Mouse (Mus musculus) lung, postnatal 0 days (tissue): ENCODE measurements around the gene Ankrd28.

Experiments used
- CTCF ChIP-seq: IDR thresholded peaks from 2 replicates; pipeline ENCODE4 v1.5.1; 2016; ENCODE audit warnings: antibody characterized with exemption, mild to moderate bottlenecking
- EP300 ChIP-seq: IDR thresholded peaks from 2 replicates; pipeline ENCODE4 v1.6.1; 2016; ENCODE audit warnings: antibody characterized with exemption, mild to moderate bottlenecking, control low read depth

DNA sequence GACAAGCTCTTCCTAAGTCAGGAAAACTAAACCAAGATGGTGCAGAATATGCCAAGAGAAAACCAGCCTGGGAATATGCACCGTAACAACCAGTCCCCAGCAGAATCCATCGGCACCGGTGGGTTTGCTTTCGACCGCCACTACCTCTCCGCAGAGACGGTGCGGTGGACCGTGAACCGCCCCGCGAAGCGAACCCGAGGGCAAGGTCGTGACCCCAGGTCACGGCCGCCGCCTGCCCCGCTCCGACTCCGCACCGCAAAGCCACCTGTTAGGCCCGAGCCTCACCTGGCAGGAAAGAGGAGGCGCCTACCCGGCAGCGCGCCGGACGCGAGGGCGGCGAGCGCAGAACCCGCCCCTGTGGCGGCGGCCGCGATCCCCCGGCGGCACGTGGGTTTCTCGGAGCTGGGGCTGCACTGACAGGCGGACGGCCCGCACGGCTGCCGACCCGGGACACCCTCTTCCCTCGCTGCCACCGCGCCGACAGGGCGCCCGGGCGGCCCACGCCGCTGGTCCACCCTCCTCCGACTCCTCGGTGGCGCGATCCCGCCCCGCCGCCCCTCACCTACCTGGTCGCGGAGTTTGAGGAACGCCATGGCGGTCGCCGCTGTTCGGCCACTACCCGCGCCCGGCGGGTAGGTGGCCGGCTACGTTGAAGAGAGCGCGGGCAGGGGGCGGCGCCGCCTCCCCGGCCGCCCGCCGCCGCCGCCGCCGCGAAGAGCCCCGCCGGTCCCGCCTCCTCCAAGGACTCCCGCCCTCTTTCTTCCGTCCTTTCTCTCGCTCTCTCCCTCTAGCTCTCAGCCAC is 489 bp downstream of the Ankrd28 start:
- TF ChIP-seq CTCF (no peak), EP300 (no peak)
